Mouse (Mus musculus) C2C12 (cell line): ENCODE data around the gene Fam161a.

Experiments
- CEBPB ChIP-seq: IDR thresholded peaks from one replicate; pipeline ENCODE4 v1.6.1; 2011; ENCODE audit warnings: low read depth, mild to moderate bottlenecking, control low read depth, moderate library complexity
- CTCF ChIP-seq: IDR thresholded peaks from one replicate; pipeline ENCODE4 v1.5.1; 2011; ENCODE audit not compliant: control insufficient read depth, insufficient read depth, insufficient read length
- FOSL1 ChIP-seq: IDR thresholded peaks from one replicate; pipeline ENCODE4 v1.8.0; 2011; ENCODE audit warnings: mild to moderate bottlenecking, low read length; ENCODE audit not compliant: poor library complexity, insufficient read depth, severe bottlenecking
- MAX ChIP-seq: IDR thresholded peaks from one replicate; pipeline ENCODE4 v1.6.1; 2011; ENCODE audit warnings: mild to moderate bottlenecking, control low read depth
- MYOG ChIP-seq: IDR thresholded peaks from one replicate; pipeline ENCODE4 v1.6.1; 2011; ENCODE audit not compliant: control insufficient read depth, insufficient read length; ENCODE audit errors: extremely low read depth
- USF1 ChIP-seq: IDR thresholded peaks from one replicate; pipeline ENCODE4 v1.6.1; 2011; ENCODE audit warnings: low read depth, mild to moderate bottlenecking, control low read depth, moderate library complexity

DNA sequence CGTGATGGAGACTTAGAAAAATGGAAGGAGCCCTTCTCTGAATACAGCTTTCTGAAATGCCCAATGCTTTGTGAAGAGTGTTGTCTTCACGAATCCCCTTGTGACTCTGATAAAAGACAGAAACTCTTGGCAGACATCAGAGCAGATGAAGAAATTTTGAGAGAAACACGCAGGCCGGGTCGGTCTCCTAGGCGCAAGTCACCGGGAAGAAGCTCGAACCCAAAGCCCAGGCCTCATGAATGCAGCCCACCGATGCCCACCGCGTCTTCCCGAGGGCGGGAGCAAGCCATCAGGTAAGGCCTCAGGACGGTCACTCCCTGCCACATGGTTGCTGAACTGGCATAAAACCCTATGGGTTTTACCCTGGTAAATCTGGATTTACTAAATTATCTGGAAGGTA lies 13.5 kb downstream of the Fam161a start:
- TF ChIP-seq CEBPB (no peak), CTCF (no peak), USF1 (no peak), MAX (no peak), MYOG (no peak), FOSL1 (no peak)
